In the genomic region with DNA sequence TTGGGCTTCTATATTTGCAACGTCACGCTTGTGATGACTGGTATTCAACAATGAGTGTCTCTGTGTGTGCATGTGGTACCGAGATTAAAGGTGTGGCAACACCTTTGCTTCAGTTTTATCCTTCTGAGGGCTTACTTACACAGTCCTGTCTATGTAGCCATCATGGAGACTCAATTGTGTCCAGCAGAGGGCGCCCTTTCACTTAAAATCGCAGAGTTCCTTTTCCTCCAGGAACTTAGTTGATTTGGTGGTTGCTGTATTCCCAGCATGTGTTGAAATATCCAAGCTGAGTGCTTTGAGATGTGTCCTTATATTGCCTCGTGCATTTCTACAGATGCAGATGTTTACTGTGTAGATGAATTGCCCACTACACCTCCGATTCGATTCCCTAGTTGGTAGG, we compare ENCODE assay signal across 8 mouse cellular contexts. TPM values are rescaled to one million over a fixed set of nuclear protein-coding genes. Genes with fewer than 3 reads are reported as not detected.
DNase-seq lines count a peak whose midpoint lies in the region; ATAC-seq and TF ChIP-seq lines count a peak whose summit lies in the region.

No protein-coding gene starts in this region.

- no peaks in the 10 kb centered on the region for H3K27me3 ChIP-seq in embryonic facial prominence, embryonic 14.5 days (replicated peaks; ENCODE audit: control insufficient read depth, insufficient read depth, low read length)
- H3K27me3 ChIP-seq in kidney, embryonic 14.5 days (ENCODE audit: control insufficient read depth, insufficient read depth, low read length): no peaks in the 10 kb centered on the region
- no peaks in the 10 kb centered on the region for H3K27me3 ChIP-seq in limb, embryonic 13.5 days
- no peaks in the 10 kb centered on the region for H3K27me3 ChIP-seq in midbrain, postnatal 0 days (ENCODE audit: insufficient read depth, low read length)
- H3K27me3 ChIP-seq in splenic B cell, adult 2 months (ENCODE audit: control insufficient read depth, insufficient read depth, low read length, poor library complexity, severe bottlenecking): no peaks in the 10 kb centered on the region

- peaks cover 6% of the 10 kb centered on the region for H3K36me3 ChIP-seq in embryonic facial prominence, embryonic 14.5 days (ENCODE audit: control insufficient read depth, insufficient read depth, low read length)
- H3K36me3 ChIP-seq in kidney, embryonic 14.5 days (ENCODE audit: control insufficient read depth, insufficient read depth, low read length): peaks cover 4% of the 10 kb centered on the region; the same call in 1 of the 2 replicates
- H3K36me3 ChIP-seq in limb, embryonic 13.5 days: peaks cover 7% of the 10 kb centered on the region
- H3K36me3 ChIP-seq in midbrain, postnatal 0 days (ENCODE audit: insufficient read depth, low read length): peaks cover 7% of the 10 kb centered on the region; the same call in 1 of the 2 replicates
- H3K36me3 ChIP-seq in splenic B cell, adult 2 months (ENCODE audit: control insufficient read depth, insufficient read depth, low read length, poor library complexity, severe bottlenecking): no peaks in the 10 kb centered on the region

- H3K4me2 ChIP-seq in embryonic facial prominence, embryonic 14.5 days (ENCODE audit: low read depth, low read length): no peak overlapping the region
- H3K4me2 ChIP-seq in kidney, embryonic 14.5 days (replicated peaks; ENCODE audit: low read depth, low read length): no peak overlapping the region
- H3K4me2 ChIP-seq in limb, embryonic 13.5 days (replicated peaks): no peak overlapping the region
- H3K4me2 ChIP-seq in midbrain, postnatal 0 days (ENCODE audit: low read depth, low read length, poor library complexity, severe bottlenecking): no peak overlapping the region

- 23% methylated on average over 8 of the region's 8 CpGs for WGBS in embryonic facial prominence, embryonic 14.5 days
- 21% methylated on average over 8 of the region's 8 CpGs for WGBS in kidney, embryonic 14.5 days
- WGBS in limb, embryonic 13.5 days: 20% methylated on average over 8 of the region's 8 CpGs
- WGBS in midbrain, postnatal 0 days: 20% methylated on average over 8 of the region's 8 CpGs

- H3K27ac ChIP-seq in embryonic facial prominence, embryonic 14.5 days (replicated peaks; ENCODE audit: low read depth, low read length): no peak overlapping the region
- no peak overlapping the region for H3K27ac ChIP-seq in kidney, embryonic 14.5 days (ENCODE audit: low read depth, low read length)
- H3K27ac ChIP-seq in limb, embryonic 13.5 days: no peak overlapping the region
- H3K27ac ChIP-seq in midbrain, postnatal 0 days (ENCODE audit: low read depth, low read length): no peak overlapping the region

- H3K9ac ChIP-seq in embryonic facial prominence, embryonic 14.5 days (ENCODE audit: low read depth, low read length): no peak overlapping the region
- no peak overlapping the region for H3K9ac ChIP-seq in kidney, embryonic 14.5 days (ENCODE audit: low read depth, low read length)
- no peak overlapping the region for H3K9ac ChIP-seq in limb, embryonic 13.5 days
- no peak overlapping the region for H3K9ac ChIP-seq in midbrain, postnatal 0 days (replicated peaks; ENCODE audit: low read length, poor library complexity, severe bottlenecking)

- no peaks in the 10 kb centered on the region for H3K9me3 ChIP-seq in embryonic facial prominence, embryonic 14.5 days (ENCODE audit: control insufficient read depth, low read length)
- H3K9me3 ChIP-seq in kidney, embryonic 14.5 days (ENCODE audit: control insufficient read depth, low read length): no peaks in the 10 kb centered on the region
- no peaks in the 10 kb centered on the region for H3K9me3 ChIP-seq in limb, embryonic 13.5 days
- no peaks in the 10 kb centered on the region for H3K9me3 ChIP-seq in midbrain, postnatal 0 days (ENCODE audit: low read length)

- peak; percentile 91 for DNase-seq in 416B (ENCODE audit: low read depth)
- DNase-seq in adrenal gland, postnatal 36 days: peak; percentile 89 to 92
- DNase-seq in embryonic facial prominence, embryonic 14.5 days (ENCODE audit: low spot score): peak; percentile 94
- DNase-seq in heart, adult 8-10 months (ENCODE audit: low spot score): peak; percentile 91
- peak; percentile 95 for DNase-seq in midbrain, postnatal 0 days (ENCODE audit: low spot score)
- DNase-seq in splenic B cell, adult 2 months (ENCODE audit: low read depth, low spot score): peak; percentile 88

- H3K4me3 ChIP-seq in embryonic facial prominence, embryonic 14.5 days (ENCODE audit: low read depth, low read length): no peak overlapping the region
- no peak overlapping the region for H3K4me3 ChIP-seq in kidney, embryonic 14.5 days (ENCODE audit: low read length)
- no peak overlapping the region for H3K4me3 ChIP-seq in limb, embryonic 13.5 days
- H3K4me3 ChIP-seq in midbrain, postnatal 0 days (ENCODE audit: low read depth, low read length): no peak overlapping the region

- peak; percentile 85 for ATAC-seq in embryonic facial prominence, embryonic 14.5 days (ENCODE audit: low read depth)
- ATAC-seq in kidney, embryonic 14.5 days (ENCODE audit: low FRiP score, low TSS enrichment): peak; percentile 48
- ATAC-seq in limb, embryonic 13.5 days (ENCODE audit: low FRiP score, low read depth): peak; percentile 76
- ATAC-seq in midbrain, postnatal 0 days (ENCODE audit: low FRiP score): peak; percentile 72; the same call in 1 of the 2 replicates

- peaks cover 15% of the 10 kb centered on the region for H3K4me1 ChIP-seq in embryonic facial prominence, embryonic 14.5 days (ENCODE audit: control insufficient read depth, insufficient read depth, low read length)
- peaks cover 8% of the 10 kb centered on the region for H3K4me1 ChIP-seq in kidney, embryonic 14.5 days (ENCODE audit: control insufficient read depth, insufficient read depth, low read length)
- H3K4me1 ChIP-seq in limb, embryonic 13.5 days: peaks cover 47% of the 10 kb centered on the region
- H3K4me1 ChIP-seq in midbrain, postnatal 0 days (ENCODE audit: insufficient read depth, low read length): no peaks in the 10 kb centered on the region

- peak; percentile 97 for TF ChIP-seq CTCF in midbrain, postnatal 0 days (IDR thresholded peaks at IDR 0.05)

RNA-seq across cellular contexts. Expression of a gene that starts 4.1 kb away (rescaled TPM):
- 10 to 100 TPM; 35.4 to 35.7 TPM for total RNA-seq in adrenal gland, postnatal 36 days (2021)
- polyA plus RNA-seq in embryonic facial prominence, embryonic 14.5 days (2014; fragmentation: Nextera tagmentation; extraction: Ambion mirVana): 55.7 and 60.0 TPM in 2 replicates
- total RNA-seq in heart, adult 8-10 months (2022): 10 to 100 TPM in 2 of 4 experiments, 1 to 10 TPM in 2; 6.5 to 11.8 (median 9.8) TPM
- 43.1 and 89.4 TPM in 2 replicates for polyA plus RNA-seq in kidney, embryonic 14.5 days (2014; fragmentation: Nextera tagmentation; extraction: Ambion mirVana)
- polyA plus RNA-seq in limb, embryonic 13.5 days (2015; fragmentation: Nextera tagmentation; extraction: Ambion mirVana): 74.3 and 77.3 TPM in 2 replicates
- 14.8 and 17.0 TPM in 2 replicates for total RNA-seq in midbrain, postnatal 0 days (2014; rRNA removed)
- polyA plus RNA-seq in midbrain, postnatal 0 days (2015; fragmentation: Nextera tagmentation; extraction: Ambion mirVana): 27.9 and 30.2 TPM in 2 replicates
